Mouse (Mus musculus): ENCODE measurements around the gene Slc8b1.

Gene Slc8b1

GRCm38 (mm10) chr5:120568964-120569363, 58.0 kb downstream of the Slc8b1 start:
- DNase-seq, result no peak

DNA sequence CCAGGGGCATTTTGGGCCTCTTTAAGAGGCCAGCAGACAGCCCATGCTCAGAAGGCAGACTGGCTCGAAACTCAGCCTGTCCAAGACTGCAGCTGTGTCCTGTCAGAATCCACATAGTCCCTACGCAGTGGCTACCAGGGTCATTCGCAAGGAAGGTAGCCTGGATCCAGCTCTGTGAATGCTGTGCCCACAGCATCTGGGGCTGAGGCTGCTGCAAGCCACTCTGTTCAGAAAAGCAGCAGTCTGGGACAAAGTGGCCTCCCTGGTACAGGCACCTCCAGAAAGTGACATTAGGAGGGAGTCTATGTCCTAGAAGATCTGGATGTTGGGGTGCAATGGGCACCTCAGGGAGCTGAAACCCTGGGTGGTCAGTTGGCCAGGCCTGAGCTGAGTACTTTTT, 58.8 kb downstream of the Slc8b1 start:
- DNase-seq, result no peak

- peak; percentile 25 for DNase-seq
Measured at GRCm38 (mm10) chr5:120570289-120570897, 59.4 kb downstream of the Slc8b1 start.

DNA sequence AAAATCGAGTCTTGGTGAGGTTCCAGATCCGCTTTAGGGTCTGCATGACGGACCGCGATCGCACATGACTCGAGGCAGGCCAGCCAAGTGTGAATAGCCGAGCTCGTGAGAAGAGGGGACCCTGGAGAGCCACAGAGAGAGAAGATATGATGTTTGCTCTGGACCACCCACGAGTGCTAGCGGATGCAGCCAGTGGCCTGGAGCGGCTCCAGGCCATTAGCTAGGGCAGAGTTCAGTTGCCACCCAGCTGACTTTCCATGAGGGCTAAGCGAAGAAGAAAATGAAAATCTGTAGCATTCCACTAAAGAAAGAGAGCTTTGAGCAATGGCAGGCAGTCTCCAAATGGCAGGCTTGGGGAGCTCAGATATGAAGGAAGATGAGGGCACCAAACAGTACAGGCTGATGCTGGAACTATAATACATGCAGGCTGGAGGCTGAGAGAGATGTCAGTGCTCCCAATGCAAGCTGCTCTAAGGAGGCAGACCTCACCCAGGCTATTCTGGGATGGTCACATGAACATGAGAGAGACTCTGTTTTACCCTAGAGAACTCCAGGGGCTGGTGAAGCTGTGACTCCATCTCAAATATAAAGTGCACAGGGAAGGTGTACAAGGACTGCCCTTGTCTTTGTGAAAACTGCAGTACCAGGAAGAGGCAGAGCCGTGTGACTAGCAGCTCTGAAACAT, 60.2 kb downstream of the Slc8b1 start:
- peak; percentile 60 for DNase-seq

DNA sequence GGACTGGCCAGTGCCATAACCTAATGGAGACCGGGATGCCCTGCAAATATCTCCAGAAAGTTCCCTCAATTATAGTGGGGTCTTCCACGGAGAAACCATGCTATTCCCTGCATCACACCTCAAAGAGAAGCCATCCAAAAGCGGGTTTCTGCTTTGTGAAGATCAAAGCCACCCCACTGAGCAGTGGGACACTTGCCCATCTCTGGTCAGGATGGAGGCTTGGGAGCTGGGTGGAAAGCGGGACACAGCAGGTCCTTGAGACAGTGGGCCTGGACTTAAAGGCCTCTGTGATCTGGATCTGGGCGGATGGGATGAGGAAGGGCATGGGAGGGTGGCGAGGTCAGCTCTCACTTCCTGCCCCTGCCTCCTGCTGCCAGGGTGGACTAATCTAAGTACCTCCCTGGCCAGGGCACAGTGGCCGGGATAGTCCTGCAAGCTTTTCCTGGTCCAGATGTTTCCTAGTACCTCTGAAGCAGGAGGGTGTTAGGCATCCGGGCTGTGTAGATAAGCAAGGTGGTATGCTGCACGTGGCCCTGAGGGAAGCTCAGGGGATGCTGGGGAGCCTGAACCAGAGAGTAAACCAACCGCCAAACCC, 63.6 kb downstream of the Slc8b1 start:
- DNase-seq, result peak; percentile 72

- DNase-seq, result no peak
Measured at GRCm38 (mm10) chr5:120576781-120577301, 65.9 kb downstream of the Slc8b1 start.

GRCm38 (mm10) chr5:120577935-120578441, 67.0 kb downstream of the Slc8b1 start:
- no peak for DNase-seq

GRCm38 (mm10) chr5:120578504-120579081, 67.6 kb downstream of the Slc8b1 start:
- DNase-seq, result no peak

GRCm38 (mm10) chr5:120579211-120579897, 68.4 kb downstream of the Slc8b1 start:
- DNase-seq, result peak; percentile 80

DNA sequence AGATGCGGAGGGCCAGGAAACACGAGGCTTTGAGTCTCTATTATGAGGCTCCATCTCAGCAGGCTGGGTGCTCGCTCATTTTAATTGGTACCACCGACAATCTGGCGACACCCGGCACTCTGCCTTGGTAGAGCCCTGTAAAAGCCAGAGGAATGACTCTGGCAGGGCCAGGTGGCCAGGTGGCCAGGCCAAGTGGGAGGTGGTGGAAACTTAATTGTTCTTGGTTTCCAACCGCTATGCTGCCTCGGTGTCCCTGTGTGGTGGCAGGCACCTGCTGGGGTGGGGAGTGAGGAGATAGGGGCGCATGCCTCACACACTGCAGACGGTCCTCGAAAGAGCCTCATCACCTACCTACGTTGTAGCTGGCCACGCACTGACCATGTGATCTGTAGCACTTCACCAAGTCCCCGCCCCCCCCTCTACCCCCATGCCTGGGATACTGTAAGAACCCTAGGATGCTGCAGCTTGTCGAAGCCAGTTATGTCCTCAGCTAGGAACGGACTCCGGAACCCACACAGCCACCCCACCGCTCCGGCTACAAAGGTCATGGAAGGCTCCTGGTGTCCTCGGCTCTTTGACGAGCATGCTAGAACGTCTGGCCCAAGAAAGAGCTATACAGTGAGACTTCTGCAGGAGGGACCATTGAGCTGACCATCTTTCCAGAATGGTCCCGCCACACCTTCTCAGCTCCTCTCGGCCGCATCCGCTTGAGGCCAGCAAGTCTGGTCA, 69.1 kb downstream of the Slc8b1 start:
- DNase-seq, result peak; percentile 80

GRCm38 (mm10) chr5:120582002-120582401, 71.0 kb downstream of the Slc8b1 start:
- DNase-seq, result no peak

- DNase-seq, result no peak
Measured at GRCm38 (mm10) chr5:120583511-120583910, 72.5 kb downstream of the Slc8b1 start.
